Mouse (Mus musculus): ENCODE results near the gene Gm3252. TPM values are rescaled to one million over a fixed set of nuclear protein-coding genes. Genes with fewer than 3 reads are reported as not detected.
"Not testable (repeated sequence)": the region's sequence is repeated elsewhere in the genome, so short reads cannot be mapped to it uniquely, and the experiment has no call there.

Gene Gm3252
- not detected for total RNA-seq (2021)
- long read RNA-seq, experiment 1: 0 reads
- long read RNA-seq, experiment 2: 0 reads

- DNase-seq; H3K27ac ChIP-seq; intact Hi-C loops (cut with DNase I): not testable (repeated sequence)
- H3K4me3 ChIP-seq: peak within 1 kb of the TSS; percentile 41
These were observed at the start of gene Gm3252 for GRCm38 (mm10) chr14:4726038-4726880. Gene Gm3252 (plus strand): TSS chr14:4726775.

DNA sequence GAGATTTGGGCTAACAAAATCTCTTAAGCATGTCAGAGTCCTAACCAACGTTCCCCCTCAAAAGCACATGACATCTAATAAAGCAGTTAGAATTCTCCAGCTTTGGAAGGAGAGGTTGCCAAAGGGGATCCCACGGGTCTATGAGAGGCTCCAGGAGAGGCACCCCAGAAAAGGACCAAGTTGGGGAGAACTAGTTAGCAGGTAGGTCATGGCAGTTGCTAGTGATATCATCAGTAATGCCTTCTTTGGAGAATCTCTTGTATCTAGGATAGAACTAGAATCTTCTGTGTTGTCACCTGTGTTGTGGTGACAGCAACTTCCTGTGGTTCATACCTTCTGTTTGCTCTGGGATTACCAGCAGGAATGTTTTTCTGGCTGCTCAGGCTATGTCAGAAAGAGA, 17.6 kb upstream of the Gm3252 start, which contains the start of gene Gm7876:
Gene Gm7876, plus strand, starts transcription at position 301 of the 400 bp plus-strand sequence.
- intact Hi-C loops (cut with DNase I); H3K27ac ChIP-seq; DNase-seq; H3K4me3 ChIP-seq: not testable (repeated sequence)

GRCm38 (mm10) chr14:4776037-4776436, 49.5 kb downstream of the Gm3252 start, which contains the start of gene Gm9602:
Gene Gm9602 (plus strand): TSS chr14:4776337.
- DNase-seq; H3K4me3 ChIP-seq; intact Hi-C loops (cut with DNase I); H3K27ac ChIP-seq: not testable (repeated sequence)

Other genes starting within 250 kb of the Gm3252 start
- not detected for gene Gm3182, start 245.0 kb upstream of the Gm3252 start, total RNA-seq (2021)
- gene Gm3047, start 171.4 kb upstream of the Gm3252 start, total RNA-seq (2021): not detected
- gene Gm8159, start 94.4 kb upstream of the Gm3252 start, total RNA-seq (2021): not detected
- not detected for gene Gm3239, start 62.6 kb upstream of the Gm3252 start, total RNA-seq (2021)
- gene Gm7876, start 17.5 kb upstream of the Gm3252 start, total RNA-seq (2021): not detected
- not detected for gene Gm9602, start 49.6 kb downstream of the Gm3252 start, total RNA-seq (2021)
- not detected for gene Gm3269, start 111.3 kb downstream of the Gm3252 start, total RNA-seq (2021)
- under 1 TPM in 1 of 2 experiments, not detected in 1; 0.84 TPM for gene Gm3264, start 128.8 kb downstream of the Gm3252 start, total RNA-seq (2021)
- gene Gm3278, start 165.6 kb downstream of the Gm3252 start, total RNA-seq (2021): not detected